Mouse (Mus musculus) G1E-ER4 (cell line): ENCODE measurements around the gene Esr1. TPM values are rescaled to one million over a fixed set of nuclear protein-coding genes. Genes with fewer than 3 reads are reported as not detected.

ENCODE experiments used
- GATA1 ChIP-seq: IDR thresholded peaks from one replicate; pipeline ENCODE4 v1.8.0; 2012; ENCODE audit warnings: low read length, inconsistent platforms
- polyA plus RNA-seq: library from polyadenylated mRNA; stranded (reverse); fragments of >175 nt; gene quantifications from 2 replicates; pipeline ENCODE4 v1.2.3, GENCODE M21; 2012

Esr1 gene
- polyA plus RNA-seq, 1 experiment = not detected

DNA sequence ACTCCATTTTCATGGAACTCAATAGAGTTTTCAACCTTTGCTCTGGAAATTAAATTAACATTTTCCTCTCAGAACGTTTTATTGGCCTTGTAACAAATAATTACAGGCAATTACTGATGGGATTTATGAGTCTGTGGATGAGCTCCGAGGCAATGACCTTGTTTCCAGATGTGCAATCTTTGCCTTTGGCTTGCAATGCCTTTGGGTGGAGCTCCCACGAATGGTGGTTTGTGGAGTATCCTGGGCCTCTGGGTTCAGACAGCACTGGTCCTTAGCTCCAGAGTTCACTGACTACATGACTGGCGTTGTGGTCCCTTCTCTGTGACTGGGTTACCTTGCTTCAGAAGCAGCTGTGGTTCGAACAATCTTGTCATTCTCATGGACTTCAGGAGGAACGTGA lies 122.6 kb downstream of the Esr1 start:
- no peak for TF ChIP-seq GATA1

DNA sequence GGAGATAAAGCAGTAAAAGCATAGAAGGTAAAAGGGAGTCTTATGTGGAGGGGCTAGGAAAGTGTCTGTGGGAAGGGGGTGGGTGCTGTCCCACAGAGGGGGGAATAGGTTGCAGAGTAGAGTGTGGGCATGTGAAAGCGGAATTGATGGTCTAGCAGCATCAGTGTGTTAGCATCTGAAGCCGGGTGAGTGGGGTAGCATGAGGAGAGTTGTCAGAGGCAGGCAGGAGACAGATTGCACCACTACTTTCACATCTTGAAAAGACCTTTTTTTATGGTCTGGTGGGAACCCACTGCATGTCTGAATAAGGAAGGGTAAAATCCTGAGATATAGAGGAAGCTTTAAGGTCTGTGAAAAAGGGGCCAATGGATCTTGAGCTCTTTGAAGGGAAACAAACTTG lies 123.5 kb downstream of the Esr1 start:
- TF ChIP-seq GATA1 = no peak

DNA sequence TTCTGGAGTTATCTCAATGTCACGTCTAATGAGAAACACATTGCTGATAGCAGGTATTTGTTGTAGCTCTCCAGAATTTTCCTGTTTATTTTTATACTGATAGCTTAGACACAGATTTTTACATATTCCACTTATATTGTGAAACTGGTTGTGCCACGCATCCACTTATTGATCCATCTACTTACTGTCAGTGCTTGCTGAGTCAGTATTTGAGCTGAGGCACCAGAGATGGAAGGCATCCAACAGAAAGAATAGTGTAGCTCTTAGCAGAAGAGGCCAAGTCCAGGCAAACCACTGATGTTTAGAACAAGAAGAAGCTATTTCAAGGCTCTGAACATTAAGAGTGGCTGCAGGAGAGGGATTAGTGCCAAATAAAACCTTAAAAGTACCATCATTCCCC lies 126.9 kb downstream of the Esr1 start:
- TF ChIP-seq GATA1 = no peak

DNA sequence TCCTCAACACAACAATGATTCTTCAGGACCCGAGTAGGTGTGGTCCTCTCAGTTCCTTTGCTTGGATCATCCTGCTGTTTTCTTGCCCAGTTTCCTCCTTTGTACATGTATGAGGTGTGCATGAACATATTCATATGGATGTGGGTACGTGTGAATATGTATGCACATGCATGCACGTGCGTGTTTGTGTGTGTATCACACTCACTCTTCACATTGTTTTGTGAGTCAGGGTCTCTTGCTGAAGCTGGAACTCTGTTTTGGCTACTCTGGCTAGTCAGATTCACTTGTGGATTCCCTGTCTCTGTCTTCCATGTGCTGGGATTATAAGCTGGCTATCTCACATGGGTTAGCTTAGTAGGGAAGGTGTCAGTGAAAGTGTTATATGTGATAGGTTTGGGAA lies 141.6 kb downstream of the Esr1 start:
- TF ChIP-seq GATA1 = no peak

DNA sequence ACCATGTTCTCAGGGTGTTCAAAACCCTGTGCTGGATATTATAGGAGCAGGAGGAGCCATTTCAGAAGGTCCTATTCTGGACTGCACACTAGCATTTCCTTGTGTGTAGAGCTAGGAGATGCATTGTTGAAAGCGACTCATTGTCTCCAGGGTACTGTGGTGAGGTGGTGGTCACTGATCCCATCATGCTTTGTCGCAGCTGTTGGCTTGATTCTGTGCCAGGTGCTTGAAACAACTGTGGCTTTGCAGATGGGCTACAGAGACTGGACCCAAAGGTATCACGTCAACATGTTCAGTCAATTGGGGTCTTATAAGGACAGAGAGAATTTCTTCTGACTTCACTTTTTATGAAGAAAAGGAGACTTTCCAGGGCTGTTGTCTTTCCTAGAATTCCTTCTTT lies 164.1 kb downstream of the Esr1 start:
- TF ChIP-seq GATA1 = no peak

DNA sequence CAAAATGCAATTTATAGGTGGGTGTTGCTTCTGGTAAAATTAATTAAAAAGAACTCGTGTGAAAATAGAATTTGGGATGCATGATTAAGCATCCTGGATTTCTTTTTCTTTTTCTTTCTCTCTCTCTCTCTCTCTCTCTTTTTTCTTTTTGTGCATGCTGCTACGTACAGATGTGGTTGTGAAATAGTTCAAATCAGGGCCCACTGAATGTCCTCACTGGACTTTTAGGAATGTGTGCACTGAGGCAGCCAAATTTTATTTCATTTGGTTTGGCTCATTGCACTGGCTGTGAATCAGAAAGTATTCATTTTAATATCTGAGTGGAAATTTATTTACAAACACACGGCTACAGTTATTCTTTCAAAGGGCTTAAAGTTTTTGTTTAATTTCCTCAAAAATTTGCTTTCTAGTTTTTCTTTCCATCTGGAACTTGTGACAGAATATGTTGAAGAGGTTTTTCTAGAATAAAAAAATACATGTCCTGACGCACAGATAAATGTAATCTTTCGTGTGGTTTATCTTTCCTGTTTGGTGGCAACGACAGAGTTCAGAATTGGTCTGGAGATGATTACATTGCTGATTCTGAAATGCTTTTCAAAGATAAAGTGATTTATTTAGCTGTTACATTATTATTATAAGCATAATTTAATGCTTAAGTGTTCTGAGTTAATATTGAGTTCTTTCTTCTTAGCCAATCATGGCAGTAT lies 164.8 kb downstream of the Esr1 start:
- no peak for TF ChIP-seq GATA1

DNA sequence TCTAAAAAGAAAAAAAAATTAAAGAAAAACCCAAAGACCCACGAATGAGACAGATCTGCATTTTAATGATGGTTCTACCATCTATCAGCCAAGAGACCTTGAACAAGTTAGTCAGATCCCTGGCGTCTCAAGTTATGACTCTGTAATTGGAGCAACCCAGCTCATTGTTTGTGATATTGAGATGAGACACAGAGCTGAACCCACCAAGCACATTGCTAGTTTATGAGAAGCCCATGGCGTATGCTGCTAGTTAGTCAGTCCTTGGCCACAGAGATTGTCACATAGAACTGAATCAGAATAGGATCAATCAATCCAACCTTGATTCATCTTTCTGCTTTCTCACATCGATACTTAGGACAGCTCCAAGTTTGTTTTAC lies 165.3 kb downstream of the Esr1 start:
- no peak for TF ChIP-seq GATA1

DNA sequence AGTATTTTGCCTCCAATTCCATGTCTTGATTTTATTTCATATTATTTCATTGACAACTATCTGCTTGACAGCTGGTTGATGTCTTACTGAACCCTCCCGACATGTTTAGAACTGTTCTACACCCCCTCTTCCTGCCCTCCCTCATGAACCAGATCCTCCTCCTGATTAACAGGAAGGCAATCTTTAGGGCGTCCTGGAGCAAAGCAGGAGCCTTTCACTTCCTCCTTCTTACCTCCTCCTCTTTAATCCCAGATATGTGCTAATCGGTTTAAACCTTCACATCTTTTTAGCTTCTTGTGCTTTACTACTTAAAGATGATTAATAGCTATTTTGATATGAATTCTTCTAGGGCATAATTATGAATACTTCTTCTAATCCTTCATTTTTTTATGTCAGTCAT lies 166.6 kb downstream of the Esr1 start:
- no peak for TF ChIP-seq GATA1

DNA sequence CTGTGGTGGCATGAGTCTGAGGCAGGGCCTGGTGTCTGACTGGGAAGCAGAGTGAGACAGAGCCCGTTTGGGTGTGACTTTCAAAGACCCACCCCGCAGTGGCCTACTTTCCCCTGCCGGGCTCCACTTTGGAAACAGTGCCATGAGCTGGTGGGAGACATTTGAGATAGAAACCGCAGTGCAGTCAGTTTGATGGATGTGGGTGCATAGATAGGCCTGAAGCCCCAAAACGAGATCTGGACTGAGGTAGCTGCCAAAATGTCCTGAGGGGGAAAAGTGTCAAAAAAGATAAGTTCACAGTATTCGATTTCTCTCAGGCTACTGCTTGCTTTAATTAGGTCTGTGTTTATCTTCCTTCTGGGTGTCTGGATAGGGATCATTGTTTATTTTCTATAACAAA lies 169.5 kb downstream of the Esr1 start:
- no peak for TF ChIP-seq GATA1

DNA sequence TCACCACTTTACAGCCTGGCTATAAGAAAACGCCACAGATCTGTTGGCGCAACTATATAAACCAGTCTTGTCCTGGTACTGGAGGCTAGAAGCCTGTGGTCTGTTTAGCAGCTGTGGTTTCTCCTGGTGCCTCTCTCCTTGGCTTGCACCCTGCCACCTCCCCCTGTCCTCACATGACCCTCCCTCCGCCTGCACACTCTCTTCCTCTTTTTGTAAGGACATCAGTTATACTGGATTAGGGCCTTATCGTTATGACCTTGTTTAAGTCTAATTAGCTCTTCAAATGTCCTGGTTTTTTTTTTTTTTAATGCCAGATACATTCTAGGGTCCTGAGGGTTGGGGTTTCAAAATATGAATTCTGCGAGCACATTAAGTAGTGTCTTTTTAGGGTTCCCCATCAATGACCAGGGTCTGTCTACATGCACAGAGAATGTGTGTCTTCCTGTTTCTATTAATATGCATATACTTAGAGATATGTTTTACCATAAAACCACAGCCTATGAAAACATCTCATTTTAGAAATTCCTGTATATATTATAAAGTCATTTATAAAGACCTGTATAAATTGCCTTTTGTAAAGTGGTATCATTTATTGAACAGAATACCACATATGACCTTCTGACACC lies 175.7 kb downstream of the Esr1 start:
- no peak for TF ChIP-seq GATA1

DNA sequence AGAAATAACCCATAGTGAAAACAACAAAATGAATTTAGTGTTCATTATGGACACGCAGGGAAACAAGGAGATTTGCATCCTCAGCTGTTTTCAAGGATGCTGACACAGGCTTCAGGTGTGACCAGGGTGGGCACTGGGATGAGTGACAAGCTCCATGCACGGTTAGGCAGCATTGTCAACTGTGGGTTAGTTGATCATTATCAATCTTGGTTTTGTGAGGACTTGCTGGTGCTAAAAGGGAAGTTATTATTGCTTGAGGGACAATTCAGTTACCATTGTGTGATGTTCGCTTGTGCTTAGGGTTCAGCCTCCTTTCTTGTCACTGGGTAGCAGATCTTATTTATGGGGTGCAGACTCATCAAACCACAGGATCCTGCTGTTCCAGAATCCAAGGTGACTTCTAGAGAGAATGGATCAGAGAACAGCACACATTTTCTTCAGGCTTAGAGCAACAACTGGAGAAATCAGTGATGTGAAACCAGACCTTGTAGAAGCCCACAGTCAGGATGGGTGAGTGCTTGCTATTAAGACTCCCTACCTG lies 186.9 kb downstream of the Esr1 start:
- no peak for TF ChIP-seq GATA1

DNA sequence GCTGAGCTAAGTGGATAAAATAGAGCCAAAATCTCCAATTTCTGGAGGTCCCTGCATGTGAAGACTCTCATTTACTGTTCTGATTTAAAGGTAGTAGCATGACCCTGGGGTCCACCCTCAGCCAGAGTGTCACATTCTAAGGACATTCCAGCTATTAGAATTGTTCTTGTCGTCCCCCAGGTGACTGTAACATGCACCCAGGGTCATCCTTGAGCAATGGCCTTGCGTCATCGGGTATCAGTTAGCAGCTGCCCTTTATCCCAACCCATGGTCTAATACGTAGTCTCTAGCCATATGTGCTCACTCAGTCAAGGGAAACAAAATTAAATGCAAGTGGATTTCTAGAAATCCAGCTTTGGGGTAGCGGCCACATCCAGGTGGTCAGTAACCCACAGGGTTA lies 213.0 kb downstream of the Esr1 start:
- TF ChIP-seq GATA1 = no peak

DNA sequence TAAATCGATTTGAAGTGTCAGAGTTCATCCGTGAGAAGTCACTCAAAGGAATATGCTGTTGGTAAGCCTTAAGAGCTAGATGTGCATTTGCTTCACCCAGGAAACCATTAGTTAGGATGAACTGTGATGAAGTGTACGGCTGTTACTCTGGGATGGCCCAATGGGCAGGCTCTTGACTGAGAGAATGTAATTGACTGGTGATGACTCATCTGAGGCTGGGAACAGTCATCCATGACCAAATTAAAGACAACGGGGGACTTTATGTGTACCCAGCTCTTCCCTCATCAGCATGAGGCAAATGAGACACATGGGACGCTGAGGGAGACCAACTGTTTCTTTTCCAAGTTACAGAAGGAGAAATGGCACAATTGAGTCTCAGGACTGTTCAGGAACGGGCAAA lies 219.2 kb downstream of the Esr1 start:
- no peak for TF ChIP-seq GATA1

DNA sequence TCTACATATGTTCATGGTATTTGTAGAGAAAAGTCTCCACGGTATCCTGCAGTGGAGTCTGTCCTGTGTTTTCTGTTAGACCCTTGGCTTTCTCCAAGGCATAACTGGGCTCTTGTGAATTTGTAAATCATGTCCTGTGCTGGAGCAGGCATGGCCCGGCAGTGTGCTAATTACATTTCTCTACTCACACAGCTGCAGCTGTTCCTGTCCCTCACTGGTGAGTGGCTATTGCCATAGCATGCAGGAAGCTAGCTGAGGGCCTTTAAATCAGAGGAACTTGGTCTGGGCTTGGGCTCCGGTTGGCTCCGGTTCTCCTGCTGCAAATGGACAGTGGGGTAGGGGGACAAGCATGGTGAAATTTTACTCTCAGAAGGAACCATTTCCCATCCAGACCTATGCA lies 226.7 kb downstream of the Esr1 start:
- no peak for TF ChIP-seq GATA1

DNA sequence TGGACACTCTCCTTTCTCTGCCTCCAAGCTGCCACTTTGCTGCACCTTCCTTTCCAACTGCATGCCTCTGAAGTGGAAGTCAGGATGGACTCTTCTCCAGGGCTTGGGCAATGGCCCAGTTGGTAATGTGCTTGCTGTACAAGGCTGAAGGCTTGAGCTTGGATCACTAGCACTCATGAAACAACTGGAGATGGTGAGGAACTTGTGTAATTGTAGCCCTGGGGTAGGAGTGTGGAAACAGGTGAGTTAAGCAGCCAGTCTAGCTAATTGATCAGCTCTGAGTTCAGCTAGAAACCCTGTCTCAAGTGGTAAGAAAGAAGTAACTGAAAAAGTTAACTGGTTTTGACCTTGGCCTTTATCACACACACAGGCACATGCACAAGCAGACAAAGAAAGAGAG lies 229.6 kb downstream of the Esr1 start:
- no peak for TF ChIP-seq GATA1

DNA sequence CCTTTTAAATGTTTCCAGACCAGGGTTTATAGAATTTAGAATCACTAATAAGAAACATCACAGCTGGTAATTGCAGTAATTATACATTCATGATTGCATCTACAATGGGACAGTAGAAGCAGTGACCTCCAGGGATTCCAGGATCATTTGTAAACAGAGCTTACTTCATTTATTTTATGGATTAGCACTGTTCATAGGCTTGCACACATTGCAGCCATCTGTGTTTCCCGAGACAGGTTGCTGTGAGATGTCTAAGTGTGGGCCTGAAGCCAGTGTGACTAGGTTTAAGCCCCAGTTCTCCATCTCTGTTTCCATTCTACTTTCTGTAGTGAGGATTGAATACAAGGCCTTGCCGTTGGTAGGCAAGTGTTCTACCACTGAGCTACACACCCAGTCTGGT lies 236.1 kb downstream of the Esr1 start:
- TF ChIP-seq GATA1 = no peak

DNA sequence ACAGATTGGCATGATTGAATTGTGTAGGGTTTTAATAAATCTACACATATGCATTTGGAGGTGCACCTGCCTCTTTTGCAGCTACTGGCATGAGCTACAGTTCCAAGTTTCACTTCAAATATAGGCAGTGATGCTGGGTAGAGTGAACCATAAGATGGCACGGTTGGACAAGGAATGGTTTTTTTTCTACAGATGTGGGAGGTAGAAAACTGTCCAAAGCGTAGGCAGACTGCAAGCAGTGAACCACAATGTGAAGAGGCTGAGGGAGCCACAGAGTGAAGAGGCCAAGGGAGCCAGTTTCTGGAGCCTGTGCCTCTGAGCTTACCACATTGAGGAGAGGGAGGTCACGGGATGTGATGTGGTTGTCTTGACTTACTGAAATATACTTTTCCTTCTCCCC lies 238.5 kb downstream of the Esr1 start:
- TF ChIP-seq GATA1 = no peak
